Mouse (Mus musculus): ENCODE data around the gene Olfr1057.

DNA sequence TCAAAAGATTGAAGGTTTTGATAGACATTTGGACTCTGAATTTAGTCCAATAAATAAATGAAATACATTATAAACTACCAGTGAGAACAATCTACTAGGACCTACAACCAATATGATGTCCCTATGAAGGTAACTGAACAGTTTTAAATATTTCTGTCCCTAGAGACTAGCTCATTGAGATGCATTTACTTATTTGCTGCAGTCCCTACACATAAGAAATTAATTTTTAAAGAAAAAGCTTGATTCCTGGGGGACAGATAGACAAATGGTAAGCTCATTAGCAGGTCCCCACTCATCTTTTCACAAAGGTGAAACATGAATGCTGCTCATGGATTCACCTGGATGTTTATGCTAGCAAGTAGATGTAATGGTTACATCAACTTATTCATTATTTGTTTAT, at the start of gene Olfr1057:
- TF ChIP-seq CTCF (IDR thresholded peaks at IDR 0.05; ENCODE audit: low read depth, low read length) (no peak), POLR2A (IDR thresholded peaks at IDR 0.05; ENCODE audit: borderline replicate concordance, low read depth, low read length) (no peak)

Measured in bone marrow macrophage, adult 2 months (primary cell).